Mouse (Mus musculus): ENCODE measurements around the gene Ltbp3. TPM values are rescaled to one million over a fixed set of nuclear protein-coding genes. Genes with fewer than 3 reads are reported as not detected.

Ltbp3 gene
- polyA plus RNA-seq, 1 experiment from 2014 or later: 11.6 TPM

DNA sequence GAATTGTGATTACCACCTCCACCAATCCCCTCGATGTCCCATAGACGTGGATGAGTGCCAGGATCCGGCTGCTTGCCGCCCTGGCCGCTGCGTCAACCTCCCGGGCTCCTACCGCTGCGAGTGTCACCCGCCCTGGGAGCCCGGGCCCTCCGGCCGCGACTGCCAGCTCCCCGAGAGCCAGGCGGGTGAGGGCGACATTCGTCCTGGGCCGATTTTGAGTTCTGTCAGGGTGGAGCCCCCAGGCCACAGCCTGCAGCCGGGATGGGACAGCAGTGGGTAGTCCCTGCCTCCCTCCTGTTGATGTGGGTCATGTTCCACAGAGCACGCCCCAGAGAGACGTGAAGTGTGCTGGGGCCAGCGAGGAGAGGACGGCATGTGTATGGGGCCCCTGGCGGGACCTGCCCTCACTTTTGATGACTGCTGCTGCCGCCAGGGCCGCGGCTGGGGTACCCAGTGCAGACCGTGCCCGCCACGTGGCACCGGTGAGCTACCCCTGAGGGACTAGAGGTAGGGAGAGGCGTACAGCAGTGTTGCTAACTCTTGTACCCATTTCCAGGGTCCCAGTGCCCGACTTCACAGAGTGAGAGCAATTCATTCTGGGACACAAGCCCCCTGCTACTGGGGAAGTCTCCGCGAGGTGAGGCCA, 16.4 kb downstream of the Ltbp3 start:
- ATAC-seq: peak; percentile 28
- peaks cover 12% of the 10 kb centered on the region for H3K4me1 ChIP-seq (ENCODE audit: control insufficient read depth, insufficient read depth, low read depth, low read length)
- peak overlapping the region; percentile 35; the same call in 1 of the 2 replicates for H3K9ac ChIP-seq (ENCODE audit: low read depth, low read length)
- H3K9me3 ChIP-seq (ENCODE audit: control insufficient read depth, low read length): no peaks in the 10 kb centered on the region
- H3K4me3 ChIP-seq (ENCODE audit: low read length): no peak overlapping the region; the same call in 1 of the 2 replicates
- 17% methylated on average over 36 of the region's 36 CpGs for WGBS
- no peak overlapping the region for H3K27ac ChIP-seq (ENCODE audit: low read depth, low read length)
- peaks cover 44% of the 10 kb centered on the region for H3K36me3 ChIP-seq (ENCODE audit: control insufficient read depth, insufficient read depth, low read length)
- peaks cover 45% of the 10 kb centered on the region for H3K27me3 ChIP-seq (replicated peaks; ENCODE audit: control insufficient read depth, insufficient read depth, low read length)
- peak overlapping the region; percentile 33 for H3K4me2 ChIP-seq (ENCODE audit: low read length)

GRCm38 (mm10) chr19:5758878-5759403, 18.2 kb downstream of the Ltbp3 start:
- no peak for ATAC-seq
- Histone ChIP-seq H3K27me3 (replicated peaks; ENCODE audit: control insufficient read depth, insufficient read depth, low read length) (peaks cover 37% of the 10 kb centered on the region), H3K4me3 (ENCODE audit: low read length) (no peak overlapping the region), H3K4me1 (ENCODE audit: control insufficient read depth, insufficient read depth, low read depth, low read length) (peaks cover 12% of the 10 kb centered on the region), H3K36me3 (ENCODE audit: control insufficient read depth, insufficient read depth, low read length) (peaks cover 52% of the 10 kb centered on the region), H3K9me3 (ENCODE audit: control insufficient read depth, low read length) (no peaks in the 10 kb centered on the region), H3K9ac (ENCODE audit: low read depth, low read length) (no peak overlapping the region), H3K27ac (ENCODE audit: low read depth, low read length) (no peak overlapping the region), H3K4me2 (ENCODE audit: low read length) (no peak overlapping the region)
- 83% methylated on average over 14 of the region's 14 CpGs for WGBS

DNA sequence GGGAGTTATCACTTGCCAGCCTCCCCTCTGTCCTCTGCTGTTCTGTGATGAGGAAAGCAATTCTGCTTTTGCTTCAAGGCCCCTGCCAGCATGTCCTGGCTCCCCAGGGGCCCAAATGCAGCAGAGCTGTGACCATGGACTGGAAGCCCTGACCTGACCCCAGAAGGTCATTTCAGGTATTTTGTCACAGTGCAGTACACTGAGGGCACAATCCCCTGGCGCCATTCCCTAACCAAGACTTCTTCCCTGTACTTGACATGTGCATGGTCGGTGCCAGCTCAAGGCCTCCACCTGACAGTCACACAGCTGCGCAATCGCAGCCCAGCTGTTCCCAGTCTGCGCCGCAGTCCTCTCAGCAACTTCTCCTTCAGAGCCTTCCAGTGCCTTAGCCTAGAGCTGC, 22.5 kb downstream of the Ltbp3 start:
- no peak for ATAC-seq
- no peak overlapping the region for H3K9ac ChIP-seq (ENCODE audit: low read depth, low read length)
- H3K4me1 ChIP-seq (ENCODE audit: control insufficient read depth, insufficient read depth, low read depth, low read length): no peaks in the 10 kb centered on the region
- WGBS: 95% methylated on average over 6 of the region's 6 CpGs
- no peak overlapping the region for H3K4me3 ChIP-seq (ENCODE audit: low read length)
- H3K4me2 ChIP-seq (ENCODE audit: low read length): no peak overlapping the region
- no peak overlapping the region for H3K27ac ChIP-seq (ENCODE audit: low read depth, low read length)
- H3K27me3 ChIP-seq (replicated peaks; ENCODE audit: control insufficient read depth, insufficient read depth, low read length): peaks cover 7% of the 10 kb centered on the region
- H3K9me3 ChIP-seq (ENCODE audit: control insufficient read depth, low read length): no peaks in the 10 kb centered on the region
- peaks cover 67% of the 10 kb centered on the region for H3K36me3 ChIP-seq (ENCODE audit: control insufficient read depth, insufficient read depth, low read length)

GRCm38 (mm10) chr19:5767271-5767670, 26.6 kb downstream of the Ltbp3 start:
- H3K27ac ChIP-seq (ENCODE audit: low read depth, low read length): no peak overlapping the region
- H3K4me3 ChIP-seq (ENCODE audit: low read length): no peak overlapping the region
- H3K9me3 ChIP-seq (ENCODE audit: control insufficient read depth, low read length): no peaks in the 10 kb centered on the region
- WGBS: 79% methylated on average over 4 of the region's 4 CpGs
- peaks cover 36% of the 10 kb centered on the region for H3K36me3 ChIP-seq (ENCODE audit: control insufficient read depth, insufficient read depth, low read length)
- ATAC-seq: no peak
- H3K27me3 ChIP-seq (replicated peaks; ENCODE audit: control insufficient read depth, insufficient read depth, low read length): no peaks in the 10 kb centered on the region
- no peak overlapping the region for H3K4me2 ChIP-seq (ENCODE audit: low read length)
- peaks cover 11% of the 10 kb centered on the region for H3K4me1 ChIP-seq (ENCODE audit: control insufficient read depth, insufficient read depth, low read depth, low read length)
- no peak overlapping the region for H3K9ac ChIP-seq (ENCODE audit: low read depth, low read length)

DNA sequence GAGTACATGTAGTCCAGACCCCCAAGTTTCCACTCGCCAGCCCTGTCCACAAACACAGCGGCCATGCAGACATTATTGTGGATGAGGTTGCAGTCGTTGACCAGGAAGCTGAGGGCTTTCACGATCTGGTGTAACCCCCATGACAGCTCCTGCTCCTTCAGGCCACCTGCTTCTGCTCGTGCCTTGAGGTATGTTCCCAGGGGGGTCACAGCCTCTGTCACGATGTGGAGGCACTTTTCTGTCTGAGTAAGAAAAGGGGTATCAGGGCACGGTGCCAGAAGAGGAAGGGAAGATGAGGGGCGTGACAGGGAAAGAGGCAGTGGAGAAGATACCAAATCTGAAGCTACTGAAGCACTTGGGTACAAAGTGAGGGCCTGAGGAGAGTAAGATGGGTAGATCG, 29.6 kb downstream of the Ltbp3 start:
- Histone ChIP-seq H3K9ac (ENCODE audit: low read depth, low read length) (peak overlapping the region; percentile 96), H3K27me3 (replicated peaks; ENCODE audit: control insufficient read depth, insufficient read depth, low read length) (no peaks in the 10 kb centered on the region), H3K4me1 (ENCODE audit: control insufficient read depth, insufficient read depth, low read depth, low read length) (peaks cover 11% of the 10 kb centered on the region), H3K4me2 (ENCODE audit: low read length) (peak overlapping the region; percentile 61), H3K27ac (ENCODE audit: low read depth, low read length) (peak overlapping the region; percentile 91), H3K36me3 (ENCODE audit: control insufficient read depth, insufficient read depth, low read length) (peaks cover 20% of the 10 kb centered on the region), H3K4me3 (ENCODE audit: low read length) (peak overlapping the region; percentile 89), H3K9me3 (ENCODE audit: control insufficient read depth, low read length) (no peaks in the 10 kb centered on the region)
- ATAC-seq: no peak
- WGBS: 35% methylated on average over 9 of the region's 9 CpGs

GRCm38 (mm10) chr19:5770925-5771860, 30.5 kb downstream of the Ltbp3 start, which contains the start of gene Scyl1:
TSS of gene Scyl1 (minus strand) at chr19:5771419.
- peaks cover 13% of the 10 kb centered on the region for H3K36me3 ChIP-seq (ENCODE audit: control insufficient read depth, insufficient read depth, low read length)
- H3K9me3 ChIP-seq (ENCODE audit: control insufficient read depth, low read length): no peaks in the 10 kb centered on the region
- H3K27me3 ChIP-seq (replicated peaks; ENCODE audit: control insufficient read depth, insufficient read depth, low read length): no peaks in the 10 kb centered on the region
- peak within 1 kb of the TSS; percentile 96 for H3K9ac ChIP-seq (ENCODE audit: low read depth, low read length)
- ATAC-seq: peak; percentile 97
- H3K27ac ChIP-seq (ENCODE audit: low read depth, low read length): peak within 1 kb of the TSS; percentile 91
- H3K4me1 ChIP-seq (ENCODE audit: control insufficient read depth, insufficient read depth, low read depth, low read length): peaks cover 11% of the 10 kb centered on the region
- peak within 1 kb of the TSS; percentile 89 for H3K4me3 ChIP-seq (ENCODE audit: low read length)
- under 1% methylated on average over 64 of the region's 64 CpGs for WGBS
- H3K4me2 ChIP-seq (ENCODE audit: low read length): peak within 1 kb of the TSS; percentile 61

DNA sequence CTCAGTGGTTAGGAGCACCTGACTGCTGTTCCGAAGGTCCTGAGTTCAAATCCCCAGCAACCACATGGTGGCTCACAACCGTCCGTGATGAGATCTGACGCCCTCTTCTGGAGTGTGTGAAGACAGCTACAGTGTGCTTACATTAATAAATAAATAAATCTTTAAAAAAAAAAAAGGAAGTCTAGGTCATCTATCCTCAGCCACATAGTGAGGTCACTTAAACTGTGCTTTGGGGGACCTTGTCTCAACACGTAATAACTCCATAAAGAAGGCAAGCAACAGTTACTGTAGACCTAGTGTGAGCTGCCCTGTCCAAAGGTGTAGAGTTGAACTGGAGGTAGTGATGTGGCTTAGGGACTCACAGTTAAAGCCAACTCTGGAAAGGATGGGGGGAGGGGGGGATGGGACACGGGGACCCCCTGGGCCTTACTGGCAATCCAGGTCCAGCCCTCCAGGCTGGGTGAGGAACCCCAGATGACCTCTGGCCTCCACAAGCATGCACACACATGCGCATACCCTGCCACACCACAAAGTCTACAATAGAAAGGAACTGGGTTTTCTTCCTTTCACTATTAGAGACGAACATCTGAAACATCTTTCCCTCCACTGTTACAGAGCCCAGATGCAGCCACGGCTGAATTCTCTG, 36.8 kb downstream of the Ltbp3 start:
- no peaks in the 10 kb centered on the region for H3K27me3 ChIP-seq (replicated peaks; ENCODE audit: control insufficient read depth, insufficient read depth, low read length)
- no peak for ATAC-seq

GRCm38 (mm10) chr19:5778312-5778711, 37.6 kb downstream of the Ltbp3 start:
- no peak overlapping the region for H3K4me2 ChIP-seq (ENCODE audit: low read length)
- 54% methylated on average over 8 of the region's 8 CpGs for WGBS
- no peak for ATAC-seq

More for the DNA sequence above, 36.8 kb downstream of the Ltbp3 start:
- Histone ChIP-seq H3K4me1 (ENCODE audit: control insufficient read depth, insufficient read depth, low read depth, low read length) (no peaks in the 10 kb centered on the region), H3K4me2 (ENCODE audit: low read length) (no peak overlapping the region), H3K36me3 (ENCODE audit: control insufficient read depth, insufficient read depth, low read length) (no peaks in the 10 kb centered on the region), H3K27ac (ENCODE audit: low read depth, low read length) (no peak overlapping the region), H3K9ac (ENCODE audit: low read depth, low read length) (no peak overlapping the region), H3K4me3 (ENCODE audit: low read length) (no peak overlapping the region), H3K9me3 (ENCODE audit: control insufficient read depth, low read length) (no peaks in the 10 kb centered on the region)
- WGBS: 80% methylated on average over 9 of the region's 9 CpGs

More at GRCm38 (mm10) chr19:5778312-5778711, 37.6 kb downstream of the Ltbp3 start:
- no peaks in the 10 kb centered on the region for H3K4me1 ChIP-seq (ENCODE audit: control insufficient read depth, insufficient read depth, low read depth, low read length)
- 0 out of 2 replicates have a peak overlapping the region, but pooled peaks have one; percentile 9 for H3K9ac ChIP-seq (ENCODE audit: low read depth, low read length)
- H3K27me3 ChIP-seq (replicated peaks; ENCODE audit: control insufficient read depth, insufficient read depth, low read length): no peaks in the 10 kb centered on the region
- no peak overlapping the region for H3K27ac ChIP-seq (ENCODE audit: low read depth, low read length)
- no peaks in the 10 kb centered on the region for H3K36me3 ChIP-seq (ENCODE audit: control insufficient read depth, insufficient read depth, low read length)
- no peak overlapping the region for H3K4me3 ChIP-seq (ENCODE audit: low read length)
- no peaks in the 10 kb centered on the region for H3K9me3 ChIP-seq (ENCODE audit: control insufficient read depth, low read length)

Measured in hindbrain, embryonic 16.5 days (tissue).